Mouse (Mus musculus): Measurements from ENCODE around the gene Gprc5c.
A peak's percentile ranks its signal among the peaks of the same experiment; 100 is the strongest.
"Not testable (repeated sequence)": the region's sequence is repeated elsewhere in the genome, so short reads cannot be mapped to it uniquely, and the experiment has no call there.

Gene Gprc5c

GRCm38 (mm10) chr11:114869787-114870186, 18.8 kb downstream of the Gprc5c start:
- no peak for DNase-seq

DNA sequence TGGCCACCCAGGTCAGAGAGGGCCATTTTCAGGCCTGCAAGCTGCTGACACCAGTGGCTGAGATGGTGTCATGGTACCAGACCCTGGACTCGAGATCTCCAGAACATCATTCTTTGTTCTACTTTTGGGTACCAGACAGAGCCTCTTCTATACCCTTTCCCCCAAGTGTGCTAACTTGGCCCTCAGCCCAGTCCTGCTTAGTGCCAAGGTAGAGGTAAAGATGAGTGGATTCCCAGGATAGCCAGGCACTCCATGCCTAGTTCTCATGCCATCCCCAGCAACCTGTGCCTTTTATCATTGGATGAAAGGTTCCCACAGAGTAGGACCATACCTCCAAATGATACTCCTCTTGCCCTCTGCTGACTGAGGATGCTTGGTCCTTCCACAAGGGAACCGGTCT, 20.6 kb downstream of the Gprc5c start:
- no peak for DNase-seq

DNA sequence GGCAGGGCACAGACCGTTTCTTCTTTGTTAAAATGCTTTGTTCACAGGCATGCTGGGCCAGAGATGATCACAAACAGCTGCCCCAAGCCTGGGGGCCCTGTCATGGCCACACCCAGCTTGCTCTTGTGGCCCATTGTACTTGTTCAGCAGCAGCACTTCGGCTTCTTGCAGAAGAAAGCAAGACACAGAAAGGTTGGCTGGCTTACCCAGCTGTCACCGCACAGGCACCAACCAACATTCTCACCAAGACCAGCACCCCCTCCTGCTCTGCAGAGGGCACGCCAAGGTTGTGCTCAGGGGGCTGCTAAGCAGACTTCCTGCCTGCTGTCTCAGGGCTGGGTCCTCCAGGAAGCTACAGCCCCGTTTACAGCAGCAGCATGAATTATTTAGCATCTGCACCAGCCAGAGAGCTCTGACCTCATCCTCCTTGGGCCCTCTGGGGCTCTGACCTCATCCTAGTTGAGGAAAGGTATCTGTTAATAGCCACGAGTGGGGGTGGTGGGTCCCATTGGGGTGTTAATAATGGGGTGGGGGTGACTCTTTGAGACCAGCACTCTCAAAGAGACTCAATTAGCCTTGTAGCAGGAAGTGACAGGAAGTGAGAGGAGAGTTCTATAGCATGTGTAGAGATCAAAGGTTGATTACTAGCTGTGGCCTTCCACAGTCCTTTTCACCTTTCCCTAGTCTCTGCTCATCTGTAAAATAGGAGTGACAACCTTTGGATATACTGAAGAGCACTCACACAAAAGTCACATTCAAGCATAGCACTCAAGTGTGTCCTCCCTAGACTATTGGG, 22.3 kb downstream of the Gprc5c start:
- DNase-seq, result no peak

DNA sequence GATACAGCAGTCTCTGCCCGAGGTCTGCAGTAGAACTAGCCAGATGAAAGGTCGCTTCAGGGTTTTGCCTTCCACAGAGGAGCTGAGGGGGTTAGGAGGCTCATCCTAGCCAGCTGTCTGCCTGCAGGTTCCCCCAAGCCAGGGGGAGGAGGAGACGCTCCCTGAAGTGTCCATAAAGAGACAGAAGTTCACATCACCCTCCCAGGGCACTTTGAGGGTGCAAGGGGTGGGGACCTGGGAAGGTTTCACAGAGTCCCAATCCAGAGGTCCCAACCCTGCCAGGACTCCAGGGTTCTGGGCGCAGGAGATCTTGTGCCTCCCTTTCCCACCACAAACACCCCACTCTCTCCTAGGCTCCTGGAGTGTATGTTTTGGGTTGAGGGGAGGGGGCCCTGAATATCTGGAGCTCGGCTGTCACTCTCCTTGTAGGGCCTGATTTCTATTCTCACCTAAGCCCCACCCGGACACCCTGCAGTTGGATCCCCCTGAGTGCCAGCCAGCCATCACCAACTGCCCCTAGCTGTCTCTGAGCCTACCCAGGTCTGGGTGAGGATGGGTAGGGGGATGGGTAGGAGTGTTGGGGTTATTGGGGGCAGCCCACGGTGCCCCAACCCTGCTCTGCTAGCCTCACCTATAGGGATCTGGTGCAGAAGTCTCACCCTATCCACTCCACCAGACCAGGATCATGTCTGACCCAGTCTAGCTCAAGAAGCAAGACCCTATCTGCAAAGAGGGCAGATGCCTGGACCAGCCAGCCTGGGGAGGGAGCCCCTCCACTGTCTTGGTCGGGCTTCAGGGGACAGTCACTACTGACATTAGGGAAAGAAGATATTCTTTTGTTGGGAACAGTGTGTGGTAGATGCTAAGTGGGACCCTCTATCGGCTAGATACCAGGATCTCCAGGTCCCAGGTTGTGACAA, 23.5 kb downstream of the Gprc5c start:
- no peak for DNase-seq

DNA sequence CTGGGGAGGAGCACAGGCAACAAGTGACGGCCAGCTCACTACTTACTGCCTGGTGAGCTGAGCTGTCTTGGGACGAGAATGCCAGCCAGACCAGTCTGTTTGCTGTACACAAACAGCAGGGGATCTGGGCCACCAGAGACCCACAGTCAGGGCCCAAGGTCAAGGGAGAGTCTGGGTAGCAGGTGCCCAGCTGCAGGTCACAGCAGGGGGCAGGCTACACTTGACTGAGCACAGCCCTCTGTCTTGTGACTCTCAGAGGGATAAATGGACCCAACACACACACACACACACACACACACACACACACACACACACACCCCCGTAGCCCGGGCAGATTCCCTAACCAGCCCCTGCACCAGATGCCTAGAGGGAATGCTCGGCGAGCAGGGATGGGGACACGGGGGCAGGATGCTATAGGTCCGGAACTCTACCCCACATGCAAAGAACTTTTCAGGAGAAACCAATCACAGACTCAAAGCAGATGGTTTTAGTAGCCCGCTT, 24.4 kb downstream of the Gprc5c start:
- no peak for DNase-seq

GRCm38 (mm10) chr11:114876176-114876575, 25.2 kb downstream of the Gprc5c start:
- DNase-seq, result no peak

GRCm38 (mm10) chr11:114876621-114877020, 25.7 kb downstream of the Gprc5c start:
- DNase-seq, result no peak

DNA sequence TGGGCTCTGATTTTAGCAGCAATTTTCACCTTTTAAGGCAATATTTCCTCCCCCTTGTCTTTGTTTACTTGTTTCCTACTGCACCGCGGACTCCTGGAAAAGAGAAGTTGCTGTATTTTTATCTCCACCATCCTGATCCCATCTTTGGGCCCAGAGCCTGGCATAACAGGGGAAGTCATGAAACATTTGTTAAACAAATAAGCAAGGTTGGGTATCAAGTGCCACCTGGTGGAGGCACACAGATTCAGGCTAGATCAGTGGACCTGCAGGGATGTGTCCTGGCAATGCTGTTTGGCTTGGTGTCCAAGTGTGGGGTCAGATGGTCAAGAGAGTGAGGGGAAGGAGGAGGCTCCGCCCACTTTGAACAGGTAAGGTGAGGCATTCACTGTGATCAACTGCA, 26.2 kb downstream of the Gprc5c start:
- peak; percentile 79 for DNase-seq

DNA sequence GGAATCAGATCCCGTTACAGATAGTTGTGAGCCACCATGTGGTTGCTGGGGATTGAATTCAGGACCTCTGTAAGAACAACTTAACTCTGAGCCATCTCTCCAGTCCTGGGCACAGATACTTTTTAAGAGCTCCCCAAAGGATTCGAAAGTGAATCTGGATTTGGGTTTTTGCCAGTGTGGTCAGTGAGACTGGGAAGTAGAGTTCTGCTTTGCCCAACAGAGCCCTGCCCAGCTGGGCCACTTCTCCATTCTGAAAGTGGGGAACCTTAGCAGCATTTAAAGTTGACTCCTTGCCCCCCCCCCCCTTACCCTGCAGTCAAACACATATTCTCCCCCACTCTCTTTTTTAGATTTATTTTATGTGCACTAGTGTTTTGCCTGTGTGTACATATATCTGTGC, 28.7 kb downstream of the Gprc5c start:
- DNase-seq, result no peak

DNA sequence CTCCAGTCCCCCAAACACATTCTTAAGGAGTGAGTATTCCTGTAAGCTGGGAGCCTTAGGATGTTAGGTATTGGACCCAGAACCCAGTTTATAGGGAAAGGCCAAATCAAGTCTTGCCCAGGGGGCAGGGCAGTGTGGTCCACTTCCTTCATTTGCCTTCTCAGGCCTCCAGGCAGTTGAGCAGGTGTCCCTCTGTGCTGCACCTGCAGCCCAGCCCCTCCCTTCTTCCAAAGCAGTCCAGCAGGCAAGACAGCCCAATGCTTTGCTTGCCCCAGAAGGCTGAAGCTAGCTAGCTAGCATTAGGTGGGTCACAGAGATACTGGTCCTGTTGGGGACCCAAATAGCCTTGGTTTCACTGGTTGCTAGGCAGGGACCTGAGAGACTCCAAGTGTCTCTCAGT, 29.2 kb downstream of the Gprc5c start:
- DNase-seq, result no peak

GRCm38 (mm10) chr11:114880589-114880988, 29.6 kb downstream of the Gprc5c start:
- no peak for DNase-seq

DNA sequence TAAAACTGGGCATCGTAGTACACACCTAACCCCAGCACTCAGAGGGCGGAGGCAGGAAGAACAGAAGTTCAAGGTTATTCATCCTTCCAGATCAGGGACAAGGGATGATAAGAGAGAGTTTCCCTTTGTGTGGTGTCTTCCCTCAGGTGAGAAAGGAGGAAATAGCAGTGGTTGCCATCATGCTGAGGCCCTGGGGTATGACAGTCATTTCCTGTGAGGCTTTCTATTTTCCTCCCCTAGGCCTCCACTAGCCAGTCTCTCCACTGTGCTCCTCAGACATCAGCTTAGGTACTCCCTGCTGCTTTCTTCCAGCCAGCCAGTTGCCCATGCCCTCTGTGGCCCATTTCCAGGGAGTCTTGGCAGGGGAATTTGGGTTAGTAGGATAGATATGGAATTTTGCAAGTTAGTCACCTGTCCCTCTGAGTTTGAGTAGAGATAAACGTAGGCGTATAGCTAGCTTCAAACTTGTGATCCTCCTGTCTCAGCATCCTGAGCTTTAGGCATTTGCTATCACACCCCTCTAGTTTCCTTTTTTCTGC, 32.4 kb downstream of the Gprc5c start:
- DNase-seq, result no peak

- DNase-seq, result no peak
Observed at GRCm38 (mm10) chr11:114884380-114885100, 33.6 kb downstream of the Gprc5c start.

DNA sequence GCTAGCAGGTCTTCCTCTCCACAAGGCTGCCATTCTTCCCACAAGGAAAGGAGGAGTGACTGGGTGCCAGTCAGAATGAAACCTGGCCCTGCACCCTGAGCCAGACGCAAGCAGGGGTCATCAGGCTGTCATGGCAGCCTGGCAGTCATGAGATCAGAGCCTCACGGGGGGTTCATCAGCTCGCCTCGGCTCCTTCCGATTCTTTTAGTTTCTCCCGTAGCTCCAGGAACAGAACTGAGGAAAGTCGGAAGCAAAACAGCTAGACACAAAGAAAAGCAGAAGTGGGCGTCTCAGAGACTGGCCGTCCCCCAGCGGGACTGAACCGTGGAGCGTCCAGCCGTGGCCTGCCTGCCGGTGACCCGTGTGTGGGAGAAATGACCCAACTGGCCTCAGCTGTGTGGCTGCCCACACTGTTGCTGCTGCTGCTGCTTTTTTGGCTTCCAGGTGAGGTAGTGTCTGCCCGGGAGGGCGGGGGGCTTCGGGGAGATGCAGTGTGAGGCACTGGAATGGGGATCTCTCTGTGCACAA, 39.1 kb downstream of the Gprc5c start, which contains the start of gene Cd300a:
Gene Cd300a, plus strand, starts transcription at position 51 of the 528 bp plus-strand sequence.
- DNase-seq, result no peak

DNA sequence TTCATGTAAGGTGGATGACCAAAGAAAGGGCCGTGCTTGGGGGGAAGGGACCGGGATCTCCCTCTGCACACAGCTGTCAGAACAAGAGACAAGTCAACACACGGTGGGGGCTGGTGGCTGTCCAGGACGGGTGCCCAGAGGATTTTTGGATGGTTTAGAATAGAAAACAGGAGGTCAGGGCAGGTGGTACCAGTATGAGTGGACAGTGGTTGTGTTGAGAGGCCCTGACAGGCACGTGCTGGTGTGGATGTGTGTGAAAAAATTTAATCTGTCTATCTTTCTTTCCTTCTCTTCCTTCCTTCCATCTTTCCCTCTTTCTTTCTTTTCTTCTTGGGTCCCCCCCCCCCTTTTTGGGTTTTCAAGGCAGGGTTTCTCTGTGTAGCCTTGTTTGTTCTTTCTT, 39.6 kb downstream of the Gprc5c start:
- DNase-seq, result no peak

GRCm38 (mm10) chr11:114896085-114896484, 45.1 kb downstream of the Gprc5c start:
- no peak for DNase-seq

DNA sequence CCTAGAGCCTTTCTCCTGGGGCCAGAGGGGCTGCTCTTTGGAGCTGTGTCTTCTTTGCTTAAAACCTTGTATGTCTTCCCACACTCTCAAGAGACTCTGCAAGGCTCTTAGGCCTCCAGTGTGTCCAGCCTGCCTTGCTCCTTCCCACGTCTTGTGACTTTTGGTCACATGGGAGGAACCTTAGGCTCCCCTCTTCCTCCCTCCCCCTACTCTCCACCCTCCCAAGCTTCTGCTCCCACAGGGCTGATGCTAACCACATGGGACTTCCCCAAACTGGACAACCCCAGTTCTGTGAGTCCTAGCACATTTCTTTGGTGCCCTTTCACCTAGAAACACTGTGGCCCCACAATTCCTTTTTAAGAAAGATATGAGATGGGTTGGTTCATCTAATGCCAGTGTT, 47.1 kb downstream of the Gprc5c start:
- no peak for DNase-seq

DNA sequence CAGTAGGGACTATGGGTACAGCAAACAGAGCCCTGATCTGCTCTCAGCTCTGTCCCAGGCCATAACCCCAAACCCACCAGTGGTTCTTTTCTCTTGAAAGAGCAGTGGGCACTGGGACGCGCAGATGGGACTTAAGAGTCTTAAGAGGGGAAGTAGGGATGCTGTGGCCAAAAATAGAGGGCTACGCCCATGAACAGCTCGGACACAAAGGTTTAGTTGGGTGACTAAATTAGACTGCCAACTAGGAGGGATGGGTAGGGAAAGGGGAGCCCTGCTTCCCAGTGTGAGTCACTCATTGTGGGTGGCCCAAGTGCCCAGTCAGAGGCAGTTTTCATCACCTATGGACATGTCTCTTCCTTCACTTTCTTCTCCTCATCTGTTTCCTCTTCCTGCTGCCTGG, 52.3 kb downstream of the Gprc5c start:
- no peak for DNase-seq

DNA sequence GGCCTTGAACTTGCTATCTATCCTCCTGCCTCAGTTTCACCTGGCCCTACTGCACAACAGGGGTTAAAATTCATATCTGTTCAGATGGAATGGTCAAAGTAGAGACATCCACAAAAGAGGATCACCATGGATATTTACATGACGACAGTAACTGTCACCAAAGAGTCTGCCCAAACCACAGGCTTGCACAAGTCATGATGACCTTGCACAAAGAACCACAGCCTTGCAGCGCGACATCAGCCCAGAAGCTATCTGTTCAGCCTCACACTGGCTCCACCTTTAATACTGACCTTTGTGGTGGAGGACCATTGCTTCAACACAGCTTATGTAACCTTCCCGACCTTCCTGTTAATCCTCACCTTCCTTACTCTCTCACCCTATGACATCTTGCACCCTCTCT, 56.6 kb downstream of the Gprc5c start:
- no peak for DNase-seq

GRCm38 (mm10) chr11:114908086-114908485, 57.1 kb downstream of the Gprc5c start:
- DNase-seq, result no peak

GRCm38 (mm10) chr11:114909538-114909937, 58.6 kb downstream of the Gprc5c start:
- DNase-seq, result not testable (repeated sequence)

GRCm38 (mm10) chr11:114912847-114913246, 61.9 kb downstream of the Gprc5c start:
- DNase-seq, result peak; percentile 85
